ENCODE assay signal across 22 mouse cellular contexts in genomic region chr10:77882553-77882952, GRCm38 (mm10). TPM values are rescaled to one million over a fixed set of nuclear protein-coding genes. Genes with fewer than 3 reads are reported as not detected.
A peak's percentile ranks its signal among the peaks of the same experiment; 100 is the strongest.
DNase-seq lines count a peak whose midpoint lies in the region; ATAC-seq and TF ChIP-seq lines count a peak whose summit lies in the region.
"Had no signal": no experiment of that assay in that cellular context is flagged by ENCODE, and none has a peak within 500 bp of the region (broad histone marks: within the 10 kb centered on the region; RNA-seq: fewer than 3 reads in every experiment).

No protein-coding gene starts in this region.

- no peak for ATAC-seq in midbrain, embryonic 14.5 days (ENCODE audit: low FRiP score, low TSS enrichment)
- ATAC-seq in forebrain, embryonic 14.5 days = no peak

- no peaks in the 10 kb centered on the region for H3K9me3 ChIP-seq in ES-Bruce4 (replicated peaks; ENCODE audit: control insufficient read depth, insufficient read depth, low read length, poor library complexity, severe bottlenecking)
- H3K9me3 ChIP-seq in midbrain, embryonic 14.5 days (ENCODE audit: control insufficient read depth, low read length) = no peaks in the 10 kb centered on the region
- H3K9me3 ChIP-seq in forebrain, embryonic 14.5 days (replicated peaks; ENCODE audit: control insufficient read depth, low read length) = no peaks in the 10 kb centered on the region
- H3K9me3 ChIP-seq: forebrain, embryonic 12.5 days; heart, embryonic 10.5 days; limb, embryonic 10.5 days; midbrain, embryonic 10.5 days had no signal

- no peak overlapping the region for H3K27ac ChIP-seq in heart, adult 2 months
- H3K27ac ChIP-seq in ES-Bruce4 (ENCODE audit: insufficient read depth, low read length) = no peak overlapping the region
- no peak overlapping the region for H3K27ac ChIP-seq in bone marrow, adult 2 months (ENCODE audit: control insufficient read depth, insufficient read depth, low read depth, low read length, poor library complexity)
- no peak overlapping the region for H3K27ac ChIP-seq in midbrain, embryonic 14.5 days (replicated peaks; ENCODE audit: low read depth, low read length)
- no peak overlapping the region for H3K27ac ChIP-seq in forebrain, embryonic 14.5 days (ENCODE audit: low read depth, low read length)
- H3K27ac ChIP-seq: forebrain, embryonic 12.5 days; heart, embryonic 10.5 days; limb, embryonic 10.5 days; midbrain, embryonic 10.5 days had no signal

- TF ChIP-seq CTCF in heart, adult 2 months (IDR thresholded peaks at IDR 0.05) = peak; percentile 44
- TF ChIP-seq CTCF in lung, adult 2 months (IDR thresholded peaks at IDR 0.05; ENCODE audit: insufficient read depth, low read length) = 0 out of 2 replicates have a peak, but pooled peaks have one; percentile 9
- TF ChIP-seq CTCF in ES-Bruce4 (IDR thresholded peaks at IDR 0.05; ENCODE audit: low read depth, low read length) = peak; percentile 29
- TF ChIP-seq CTCF in bone marrow, adult 2 months (IDR thresholded peaks at IDR 0.05; ENCODE audit: control insufficient read depth, insufficient read depth, low read length) = 0 out of 2 replicates have a peak, but pooled peaks have one; percentile 26

- TF ChIP-seq EP300 in heart, adult 2 months (IDR thresholded peaks at IDR 0.05; ENCODE audit: insufficient read depth, low read depth, low read length) = no peak
- no peak for TF ChIP-seq EP300 in ES-Bruce4 (IDR thresholded peaks at IDR 0.05; ENCODE audit: insufficient read depth, low read depth, low read length)

- no peak overlapping the region for H3K4me3 ChIP-seq in heart, adult 2 months
- no peak overlapping the region for H3K4me3 ChIP-seq in lung, adult 2 months (replicated peaks; ENCODE audit: extremely low read depth, low read depth, low read length)
- no peak overlapping the region for H3K4me3 ChIP-seq in ES-Bruce4 (ENCODE audit: low read depth, low read length)
- H3K4me3 ChIP-seq in bone marrow, adult 2 months (replicated peaks; ENCODE audit: control insufficient read depth, low read depth, low read length) = no peak overlapping the region
- no peak overlapping the region for H3K4me3 ChIP-seq in midbrain, embryonic 14.5 days (replicated peaks; ENCODE audit: low read depth, low read length)
- H3K4me3 ChIP-seq in forebrain, embryonic 14.5 days (ENCODE audit: low read depth, low read length) = no peak overlapping the region
- H3K4me3 ChIP-seq: forebrain, embryonic 12.5 days; heart, embryonic 10.5 days; limb, embryonic 10.5 days; midbrain, embryonic 10.5 days had no signal

- TF ChIP-seq POLR2A in heart, adult 2 months (IDR thresholded peaks at IDR 0.05; ENCODE audit: insufficient read depth, low read depth, low read length) = no peak
- TF ChIP-seq POLR2A in lung, adult 2 months (IDR thresholded peaks at IDR 0.05; ENCODE audit: borderline replicate concordance, extremely low read depth, low read depth, low read length) = no peak
- no peak for TF ChIP-seq POLR2A in ES-Bruce4 (IDR thresholded peaks at IDR 0.05; ENCODE audit: insufficient read depth, low read length)
- no peak for TF ChIP-seq POLR2A in bone marrow, adult 2 months (IDR thresholded peaks at IDR 0.05; ENCODE audit: borderline replicate concordance, control insufficient read depth, low read depth, low read length)

- no peak for DNase-seq in heart, adult 2 months
- DNase-seq in heart, postnatal 14 days = no peak
- no peak for DNase-seq in lung, adult 2 months
- no peak for DNase-seq in lung, adult 18-20 months
- DNase-seq in midbrain, embryonic 14.5 days = no peak
- no peak for DNase-seq in forebrain, embryonic 14.5 days (ENCODE audit: low spot score)
- DNase-seq: adrenal gland, postnatal 25 days; cerebellum, postnatal 36 days; gastrocnemius, postnatal 10 days; heart, postnatal 36 days; kidney, postnatal 14 days had no signal

- H3K79me2 ChIP-seq in heart, adult 2 months (replicated peaks; ENCODE audit: control insufficient read depth, insufficient read depth, low read length) = no peaks in the 10 kb centered on the region

- no peak overlapping the region for H3K4me2 ChIP-seq in midbrain, embryonic 14.5 days (ENCODE audit: low read length)
- no peak overlapping the region for H3K4me2 ChIP-seq in forebrain, embryonic 14.5 days (ENCODE audit: low read length)
- H3K4me2 ChIP-seq: forebrain, embryonic 12.5 days had no signal

- 81% methylated on average over 5 of the region's 5 CpGs for WGBS in heart, adult 2 months
- 83% methylated on average over 5 of the region's 5 CpGs for WGBS in lung, adult 2 months
- 76% methylated on average over 5 of the region's 5 CpGs for WGBS in bone marrow, adult 2 months
- WGBS in midbrain, embryonic 14.5 days = 87% methylated on average over 5 of the region's 5 CpGs
- 89% methylated on average over 5 of the region's 5 CpGs for WGBS in forebrain, embryonic 14.5 days

- intact Hi-C loops in heart, adult 2 months (cut with DNase I) = no loop called here
- intact Hi-C loops in heart, postnatal 14 days (cut with DNase I) = loop anchor here (5.0 to 10.0 kb wide), 2 partner anchors 155 to 368 kb away; partner anchors contain the start of genes Fam207a and Gm10100

- H3K27me3 ChIP-seq in heart, adult 2 months (ENCODE audit: control insufficient read depth, insufficient read depth, low read length) = no peaks in the 10 kb centered on the region
- no peaks in the 10 kb centered on the region for H3K27me3 ChIP-seq in ES-Bruce4 (ENCODE audit: control insufficient read depth, insufficient read depth, low read length, poor library complexity, severe bottlenecking)
- no peaks in the 10 kb centered on the region for H3K27me3 ChIP-seq in midbrain, embryonic 14.5 days (ENCODE audit: control insufficient read depth, insufficient read depth, low read length)
- no peaks in the 10 kb centered on the region for H3K27me3 ChIP-seq in forebrain, embryonic 14.5 days (replicated peaks; ENCODE audit: control insufficient read depth, insufficient read depth, low read length)
- H3K27me3 ChIP-seq: forebrain, embryonic 12.5 days had no signal

- H3K36me3 ChIP-seq in heart, adult 2 months (ENCODE audit: control insufficient read depth, insufficient read depth, low read length) = no peaks in the 10 kb centered on the region
- no peaks in the 10 kb centered on the region for H3K36me3 ChIP-seq in ES-Bruce4 (ENCODE audit: control insufficient read depth, insufficient read depth, low read length, poor library complexity, severe bottlenecking)
- H3K36me3 ChIP-seq in midbrain, embryonic 14.5 days (ENCODE audit: control insufficient read depth, insufficient read depth, low read length) = no peaks in the 10 kb centered on the region
- no peaks in the 10 kb centered on the region for H3K36me3 ChIP-seq in forebrain, embryonic 14.5 days (ENCODE audit: control insufficient read depth, insufficient read depth, low read length)
- H3K36me3 ChIP-seq: forebrain, embryonic 12.5 days; heart, embryonic 10.5 days; limb, embryonic 10.5 days; midbrain, embryonic 10.5 days had no signal

- no peak overlapping the region for H3K9ac ChIP-seq in heart, adult 2 months (ENCODE audit: low read depth, low read length)
- no peak overlapping the region for H3K9ac ChIP-seq in ES-Bruce4 (ENCODE audit: low read depth, poor library complexity, severe bottlenecking)
- H3K9ac ChIP-seq in midbrain, embryonic 14.5 days (replicated peaks; ENCODE audit: low read length) = no peak overlapping the region
- no peak overlapping the region for H3K9ac ChIP-seq in forebrain, embryonic 14.5 days (ENCODE audit: low read length)
- H3K9ac ChIP-seq: forebrain, embryonic 12.5 days had no signal

- H3K4me1 ChIP-seq in heart, adult 2 months (ENCODE audit: control insufficient read depth, insufficient read depth, low read length) = no peaks in the 10 kb centered on the region
- H3K4me1 ChIP-seq in lung, adult 2 months (ENCODE audit: control insufficient read depth, insufficient read depth, low read length) = no peaks in the 10 kb centered on the region
- no peaks in the 10 kb centered on the region for H3K4me1 ChIP-seq in ES-Bruce4 (ENCODE audit: control insufficient read depth, insufficient read depth, low read length)
- H3K4me1 ChIP-seq in bone marrow, adult 2 months (ENCODE audit: control insufficient read depth, insufficient read depth, low read length) = no peaks in the 10 kb centered on the region
- H3K4me1 ChIP-seq in midbrain, embryonic 14.5 days (ENCODE audit: control insufficient read depth, insufficient read depth, low read length) = no peaks in the 10 kb centered on the region
- no peaks in the 10 kb centered on the region for H3K4me1 ChIP-seq in forebrain, embryonic 14.5 days (ENCODE audit: control insufficient read depth, insufficient read depth, low read length)
- H3K4me1 ChIP-seq: forebrain, embryonic 12.5 days; heart, embryonic 10.5 days; limb, embryonic 10.5 days; midbrain, embryonic 10.5 days had no signal

RNA-seq across cellular contexts. Expression of gene Lrrc3, which starts 19.8 kb away (rescaled TPM):
- under 1 TPM; 0.57 to 0.86 TPM for total RNA-seq in heart, adult 2 months (2021)
- 0.62 and 0.85 TPM in 2 replicates for polyA plus RNA-seq in heart, adult 2 months (2012; rRNA removed)
- under 1 TPM; 0.72 to 0.78 TPM for total RNA-seq in heart, postnatal 14 days (2021)
- 0.77 and 0.93 TPM in 2 replicates for polyA plus RNA-seq in lung, adult 2 months (2012; rRNA removed)
- polyA plus RNA-seq in ES-Bruce4 (2011; ENCODE audit: insufficient read depth, insufficient read length, low read depth, missing spikeins) = 5.6 and 6.3 TPM in 2 replicates
- polyA plus RNA-seq in bone marrow, adult 2 months (2011; ENCODE audit: insufficient read depth, insufficient read length, low replicate concordance, missing spikeins) = 0.70 TPM in 1 of 2 replicates, not detected in the other
- polyA plus RNA-seq in midbrain, embryonic 14.5 days (2014; fragmentation: Nextera tagmentation; extraction: Ambion mirVana) = 14.3 and 15.7 TPM in 2 replicates
- polyA plus RNA-seq in forebrain, embryonic 14.5 days (2014; fragmentation: Nextera tagmentation; extraction: Ambion mirVana) = 6.4 and 8.4 TPM in 2 replicates

RNA-seq across cellular contexts. Expression of gene Gm3285, which starts 20.8 kb away (rescaled TPM):
- not detected for total RNA-seq in heart, adult 2 months (2021)
- not detected in 2 replicates for polyA plus RNA-seq in heart, adult 2 months (2012; rRNA removed)
- not detected for total RNA-seq in heart, postnatal 14 days (2021)
- not detected in 2 replicates for polyA plus RNA-seq in lung, adult 2 months (2012; rRNA removed)
- polyA plus RNA-seq in ES-Bruce4 (2011; ENCODE audit: insufficient read depth, insufficient read length, low read depth, missing spikeins) = not detected in 2 replicates
- not detected in 2 replicates for polyA plus RNA-seq in bone marrow, adult 2 months (2011; ENCODE audit: insufficient read depth, insufficient read length, low replicate concordance, missing spikeins)
- not detected in 2 replicates for polyA plus RNA-seq in midbrain, embryonic 14.5 days (2014; fragmentation: Nextera tagmentation; extraction: Ambion mirVana)
- polyA plus RNA-seq in forebrain, embryonic 14.5 days (2014; fragmentation: Nextera tagmentation; extraction: Ambion mirVana) = not detected in 2 replicates
- total RNA-seq: adrenal gland, postnatal 25 days; gastrocnemius, postnatal 10 days; heart, postnatal 36 days; layer of hippocampus, postnatal 10 days had no signal
- polyA plus RNA-seq: forebrain, embryonic 12.5 days; heart, embryonic 10.5 days; limb, embryonic 10.5 days; lung, embryonic 16.5 days; midbrain, embryonic 10.5 days; small intestine, adult 2 months; stomach, embryonic 16.5 days had no signal

RNA-seq across cellular contexts. Expression of gene Gm10318, which starts 29.9 kb away (rescaled TPM):
- total RNA-seq in heart, adult 2 months (2021) = not detected
- not detected in 2 replicates for polyA plus RNA-seq in heart, adult 2 months (2012; rRNA removed)
- total RNA-seq in heart, postnatal 14 days (2021) = not detected
- not detected in 2 replicates for polyA plus RNA-seq in lung, adult 2 months (2012; rRNA removed)
- not detected in 2 replicates for polyA plus RNA-seq in ES-Bruce4 (2011; ENCODE audit: insufficient read depth, insufficient read length, low read depth, missing spikeins)
- polyA plus RNA-seq in bone marrow, adult 2 months (2011; ENCODE audit: insufficient read depth, insufficient read length, low replicate concordance, missing spikeins) = not detected in 2 replicates
- not detected in 2 replicates for polyA plus RNA-seq in midbrain, embryonic 14.5 days (2014; fragmentation: Nextera tagmentation; extraction: Ambion mirVana)
- not detected in 2 replicates for polyA plus RNA-seq in forebrain, embryonic 14.5 days (2014; fragmentation: Nextera tagmentation; extraction: Ambion mirVana)
- total RNA-seq: adrenal gland, postnatal 25 days; gastrocnemius, postnatal 10 days; heart, postnatal 36 days; layer of hippocampus, postnatal 10 days had no signal
- polyA plus RNA-seq: forebrain, embryonic 12.5 days; heart, embryonic 10.5 days; limb, embryonic 10.5 days; lung, embryonic 16.5 days; midbrain, embryonic 10.5 days; small intestine, adult 2 months; stomach, embryonic 16.5 days had no signal

RNA-seq across cellular contexts. Expression of gene Gm36176, which starts 36.0 kb away (rescaled TPM):
- not detected for total RNA-seq in heart, adult 2 months (2021)
- polyA plus RNA-seq in heart, adult 2 months (2012; rRNA removed) = not detected in 2 replicates
- not detected for total RNA-seq in heart, postnatal 14 days (2021)
- not detected in 2 replicates for polyA plus RNA-seq in lung, adult 2 months (2012; rRNA removed)
- polyA plus RNA-seq in ES-Bruce4 (2011; ENCODE audit: insufficient read depth, insufficient read length, low read depth, missing spikeins) = not detected in 2 replicates
- polyA plus RNA-seq in bone marrow, adult 2 months (2011; ENCODE audit: insufficient read depth, insufficient read length, low replicate concordance, missing spikeins) = not detected in 2 replicates
- not detected in 2 replicates for polyA plus RNA-seq in midbrain, embryonic 14.5 days (2014; fragmentation: Nextera tagmentation; extraction: Ambion mirVana)
- not detected in 2 replicates for polyA plus RNA-seq in forebrain, embryonic 14.5 days (2014; fragmentation: Nextera tagmentation; extraction: Ambion mirVana)
- total RNA-seq: adrenal gland, postnatal 25 days; gastrocnemius, postnatal 10 days; heart, postnatal 36 days; layer of hippocampus, postnatal 10 days had no signal
- polyA plus RNA-seq: embryonic facial prominence, embryonic 14.5 days; forebrain, embryonic 12.5 days; heart, embryonic 10.5 days; limb, embryonic 10.5 days; lung, embryonic 16.5 days; midbrain, embryonic 10.5 days; small intestine, adult 2 months; stomach, embryonic 16.5 days had no signal

RNA-seq across cellular contexts. Expression of gene Krtap10-10, which starts 46.8 kb away (rescaled TPM):
- total RNA-seq in heart, adult 2 months (2021) = not detected
- not detected in 2 replicates for polyA plus RNA-seq in heart, adult 2 months (2012; rRNA removed)
- total RNA-seq in heart, postnatal 14 days (2021) = not detected
- polyA plus RNA-seq in lung, adult 2 months (2012; rRNA removed) = not detected in 2 replicates
- not detected in 2 replicates for polyA plus RNA-seq in ES-Bruce4 (2011; ENCODE audit: insufficient read depth, insufficient read length, low read depth, missing spikeins)
- not detected in 2 replicates for polyA plus RNA-seq in bone marrow, adult 2 months (2011; ENCODE audit: insufficient read depth, insufficient read length, low replicate concordance, missing spikeins)
- not detected in 2 replicates for polyA plus RNA-seq in midbrain, embryonic 14.5 days (2014; fragmentation: Nextera tagmentation; extraction: Ambion mirVana)
- polyA plus RNA-seq in forebrain, embryonic 14.5 days (2014; fragmentation: Nextera tagmentation; extraction: Ambion mirVana) = not detected in 2 replicates
- total RNA-seq: adrenal gland, postnatal 25 days; gastrocnemius, postnatal 10 days; heart, postnatal 36 days; layer of hippocampus, postnatal 10 days had no signal
- polyA plus RNA-seq: embryonic facial prominence, embryonic 14.5 days; forebrain, embryonic 12.5 days; heart, embryonic 10.5 days; limb, embryonic 10.5 days; lung, embryonic 16.5 days; midbrain, embryonic 10.5 days; small intestine, adult 2 months; stomach, embryonic 16.5 days had no signal
